Mouse (Mus musculus) limb, embryonic 11.5 days (tissue): Measurements from ENCODE around the gene Gm5426. TPM values are rescaled to one million over a fixed set of nuclear protein-coding genes. Genes with fewer than 3 reads are reported as not detected.
A peak's percentile ranks its signal among the peaks of the same experiment; 100 is the strongest.
"Not testable (repeated sequence)": the region's sequence is repeated elsewhere in the genome, so short reads cannot be mapped to it uniquely, and the experiment has no call there.

Experiments
- ATAC-seq: fragments of 200-750 bp; cut with Nextera tagmentation; 2 replicates; pipeline ENCODE4 v1.8.0; 2017; ENCODE audit warnings: low read depth; ENCODE audit not compliant: insufficient number of reproducible peaks, low FRiP score, low TSS enrichment
- DNase-seq: peaks from one replicate; pipeline ENCODE4 v3.0.0-alpha.2; 2015; ENCODE audit warnings: low spot score
- H3K27ac ChIP-seq: fragments of 300-500 bp; sonication (generic); replicated peaks from 2 replicates; pipeline ENCODE4 v1.5.1; 2014; ENCODE audit warnings: low read depth, mild to moderate bottlenecking, low read length
- H3K27me3 ChIP-seq: fragments of 300-500 bp; sonication (generic); 2 replicates; pipeline ENCODE4 v1.6.1; 2014; ENCODE audit warnings: mild to moderate bottlenecking, low read length, mixed read lengths; ENCODE audit not compliant: control insufficient read depth, insufficient read depth
- H3K36me3 ChIP-seq: fragments of 300-500 bp; sonication (generic); 2 replicates; pipeline ENCODE4 v1.6.1; 2014; ENCODE audit warnings: mild to moderate bottlenecking, low read length, moderate library complexity, mixed read lengths; ENCODE audit not compliant: control insufficient read depth, insufficient read depth
- H3K4me1 ChIP-seq: fragments of 300-500 bp; sonication (generic); 2 replicates; pipeline ENCODE4 v1.6.1; 2014; ENCODE audit warnings: low read length, mixed read lengths; ENCODE audit not compliant: control insufficient read depth, insufficient read depth
- H3K4me2 ChIP-seq: fragments of 300-500 bp; sonication (generic); 2 replicates; pipeline ENCODE4 v1.6.1; 2014; ENCODE audit warnings: low read depth, mild to moderate bottlenecking, moderate library complexity; ENCODE audit not compliant: severe bottlenecking
- H3K4me3 ChIP-seq: fragments of 300-500 bp; sonication (generic); 2 replicates; pipeline ENCODE4 v1.5.1; 2014; ENCODE audit warnings: low read depth, low read length
- H3K9ac ChIP-seq: fragments of 300-500 bp; sonication (generic); 2 replicates; pipeline ENCODE4 v1.6.1; 2014; ENCODE audit warnings: mild to moderate bottlenecking, low read length
- H3K9me3 ChIP-seq: fragments of 300-500 bp; sonication (generic); 2 replicates; pipeline ENCODE4 v1.6.1; 2016; ENCODE audit warnings: low read length; ENCODE audit not compliant: control insufficient read depth
- WGBS: fragments of 180-500 bp; shearing (Covaris S2); extraction: QIAGEN DNeasy Blood & Tissue Kit; methylation state at CpG from one replicate; pipeline ENCODE4 v1.1.7; 2014; 5-methylcytosine and 5-hydroxymethylcytosine counted together
- polyA plus RNA-seq: library from polyadenylated mRNA; unstranded; fragments of >200 nt; fragmentation: Nextera tagmentation; extraction: Ambion mirVana; gene quantifications from 2 replicates; pipeline ENCODE4 v1.2.1, GENCODE M21; 2014

Gene Gm5426
- polyA plus RNA-seq, 1 experiment from 2014 or later, result not detected

GRCm38 (mm10) chr10:96125771-96126454 lies 10.5 kb upstream of the Gm5426 start:
- no peaks in the 10 kb centered on the region for H3K9me3 ChIP-seq
- no peak overlapping the region for H3K27ac ChIP-seq
- H3K4me2 ChIP-seq, result no peak overlapping the region
- H3K36me3 ChIP-seq, result no peaks in the 10 kb centered on the region
- 43% methylated on average over 9 of the region's 9 CpGs for WGBS
- H3K4me1 ChIP-seq, result 0 out of 2 replicates have a peak, but pooled peaks cover 4% of the 10 kb centered on the region
- H3K4me3 ChIP-seq, result no peak overlapping the region
- no peaks in the 10 kb centered on the region for H3K27me3 ChIP-seq
- ATAC-seq (no peak), DNase-seq (peak; percentile 28)
- no peak overlapping the region for H3K9ac ChIP-seq

- Histone ChIP-seq H3K9me3 (no peaks in the 10 kb centered on the region), H3K27me3 (no peaks in the 10 kb centered on the region)
- no peak for ATAC-seq
These were observed 7.2 kb upstream of the Gm5426 start for GRCm38 (mm10) chr10:96129213-96129612.

GRCm38 (mm10) chr10:96130406-96130805 lies 6.0 kb upstream of the Gm5426 start:
- DNase-seq, result no peak
- Histone ChIP-seq H3K9me3 (no peaks in the 10 kb centered on the region), H3K4me1 (0 out of 2 replicates have a peak, but pooled peaks cover 3% of the 10 kb centered on the region), H3K36me3 (no peaks in the 10 kb centered on the region), H3K27ac (no peak overlapping the region), H3K27me3 (no peaks in the 10 kb centered on the region), H3K4me2 (no peak overlapping the region), H3K4me3 (no peak overlapping the region), H3K9ac (no peak overlapping the region)
- WGBS, result 92% methylated on average over 3 of the region's 3 CpGs
- ATAC-seq, result no peak

More at GRCm38 (mm10) chr10:96129213-96129612, 7.2 kb upstream of the Gm5426 start:
- Histone ChIP-seq H3K4me2 (no peak overlapping the region), H3K4me3 (no peak overlapping the region), H3K27ac (no peak overlapping the region), H3K36me3 (no peaks in the 10 kb centered on the region), H3K4me1 (0 out of 2 replicates have a peak, but pooled peaks cover 4% of the 10 kb centered on the region), H3K9ac (no peak overlapping the region)
- DNase-seq, result no peak
- WGBS, result 79% methylated on average over 2 of the region's 2 CpGs

- no peak overlapping the region for H3K27ac ChIP-seq
- no peak for DNase-seq
- H3K9ac ChIP-seq, result no peak overlapping the region
- no peaks in the 10 kb centered on the region for H3K9me3 ChIP-seq
- H3K4me2 ChIP-seq, result no peak overlapping the region
- no peak overlapping the region for H3K4me3 ChIP-seq
- no peaks in the 10 kb centered on the region for H3K4me1 ChIP-seq
- ATAC-seq, result no peak
- H3K36me3 ChIP-seq, result no peaks in the 10 kb centered on the region
- WGBS, result 94% methylated on average over 6 of the region's 6 CpGs
- no peaks in the 10 kb centered on the region for H3K27me3 ChIP-seq
These were observed 5.3 kb upstream of the Gm5426 start for GRCm38 (mm10) chr10:96131112-96131511.

GRCm38 (mm10) chr10:96132161-96132560 lies 4.2 kb upstream of the Gm5426 start:
- peak; percentile 79 for DNase-seq
- no peak overlapping the region for H3K4me2 ChIP-seq
- no peak overlapping the region for H3K4me3 ChIP-seq
- H3K27ac ChIP-seq, result no peak overlapping the region
- peak; percentile 60; the same call in 1 of the 2 replicates for ATAC-seq
- H3K4me1 ChIP-seq, result no peaks in the 10 kb centered on the region
- 22% methylated on average over 6 of the region's 6 CpGs for WGBS
- H3K9me3 ChIP-seq, result no peaks in the 10 kb centered on the region
- H3K36me3 ChIP-seq, result no peaks in the 10 kb centered on the region
- H3K9ac ChIP-seq, result no peak overlapping the region
- H3K27me3 ChIP-seq, result no peaks in the 10 kb centered on the region

GRCm38 (mm10) chr10:96138585-96138984 lies 2.2 kb downstream of the Gm5426 start:
- no peaks in the 10 kb centered on the region for H3K9me3 ChIP-seq
- 91% methylated on average over 5 of the region's 5 CpGs for WGBS
- DNase-seq (no peak), ATAC-seq (no peak)
- H3K4me1 ChIP-seq, result no peaks in the 10 kb centered on the region
- H3K27ac ChIP-seq, result no peak overlapping the region
- H3K9ac ChIP-seq, result no peak overlapping the region
- no peaks in the 10 kb centered on the region for H3K36me3 ChIP-seq
- H3K4me2 ChIP-seq, result no peak overlapping the region
- H3K4me3 ChIP-seq, result no peak overlapping the region
- no peaks in the 10 kb centered on the region for H3K27me3 ChIP-seq

- not testable (repeated sequence) for H3K4me3 ChIP-seq
- WGBS, result 92% methylated on average over 4 of the region's 4 CpGs
These were observed 2.9 kb downstream of the Gm5426 start for GRCm38 (mm10) chr10:96139274-96139673.

GRCm38 (mm10) chr10:96146578-96146977 lies 10.2 kb downstream of the Gm5426 start:
- Histone ChIP-seq H3K36me3 (no peaks in the 10 kb centered on the region), H3K4me1 (0 out of 2 replicates have a peak, but pooled peaks cover 3% of the 10 kb centered on the region), H3K4me2 (no peak overlapping the region), H3K27ac (no peak overlapping the region), H3K9ac (no peak overlapping the region), H3K9me3 (no peaks in the 10 kb centered on the region), H3K4me3 (no peak overlapping the region), H3K27me3 (no peaks in the 10 kb centered on the region)
- DNase-seq, result no peak
- ATAC-seq, result no peak
- WGBS, result 93% methylated on average over 5 of the region's 5 CpGs

More at GRCm38 (mm10) chr10:96139274-96139673, 2.9 kb downstream of the Gm5426 start:
- not testable (repeated sequence) for H3K27ac ChIP-seq, H3K4me1 ChIP-seq, H3K9ac ChIP-seq, ATAC-seq, H3K27me3 ChIP-seq, DNase-seq, H3K36me3 ChIP-seq, H3K4me2 ChIP-seq, H3K9me3 ChIP-seq
